10 mouse cellular contexts compared by ENCODE assay signal in genomic region chr3:153831014-153831872, GRCm38 (mm10). TPM values are rescaled to one million over a fixed set of nuclear protein-coding genes. Genes with fewer than 3 reads are reported as not detected.
A peak's percentile ranks its signal among the peaks of the same experiment; 100 is the strongest.
DNase-seq lines count a peak whose midpoint lies in the region; ATAC-seq and TF ChIP-seq lines count a peak whose summit lies in the region.
"Had no signal": no experiment of that assay in that cellular context is flagged by ENCODE, and none has a peak within 500 bp of the region (broad histone marks: within the 10 kb centered on the region; RNA-seq: fewer than 3 reads in every experiment).

No protein-coding gene starts in this region.

- H3K36me3 ChIP-seq in kidney, adult 2 months (ENCODE audit: control insufficient read depth, insufficient read depth, low read length), result no peaks in the 10 kb centered on the region
- H3K36me3 ChIP-seq in embryonic facial prominence, embryonic 13.5 days, result no peaks in the 10 kb centered on the region
- no peaks in the 10 kb centered on the region for H3K36me3 ChIP-seq in stomach, embryonic 14.5 days (ENCODE audit: control insufficient read depth, insufficient read depth, low read length)

- TF ChIP-seq POLR2A in kidney, adult 2 months (IDR thresholded peaks at IDR 0.05; ENCODE audit: low read depth, low read length), result no peak

- 74% methylated on average over 11 of the region's 11 CpGs for WGBS in kidney, adult 2 months
- 70% methylated on average over 11 of the region's 11 CpGs for WGBS in embryonic facial prominence, embryonic 13.5 days
- 77% methylated on average over 11 of the region's 11 CpGs for WGBS in stomach, embryonic 14.5 days

- no peak; the same call in 1 of the 2 replicates for TF ChIP-seq CTCF in kidney, adult 2 months (conservative IDR thresholded peaks at IDR 0.05; ENCODE audit: insufficient read depth, insufficient read length, low read depth, low read length)

- no peak overlapping the region for H3K4me3 ChIP-seq in kidney, adult 2 months (ENCODE audit: insufficient read depth, low read depth, low read length)
- H3K4me3 ChIP-seq in embryonic facial prominence, embryonic 13.5 days, result no peak overlapping the region
- no peak overlapping the region for H3K4me3 ChIP-seq in stomach, embryonic 14.5 days (ENCODE audit: low read depth, low read length)
- H3K4me3 ChIP-seq: megakaryocyte, embryonic 14.5 days had no signal

- no peak overlapping the region for H3K9ac ChIP-seq in embryonic facial prominence, embryonic 13.5 days
- H3K9ac ChIP-seq in stomach, embryonic 14.5 days (replicated peaks; ENCODE audit: low read depth, low read length), result no peak overlapping the region

- H3K4me2 ChIP-seq in embryonic facial prominence, embryonic 13.5 days, result no peak overlapping the region
- H3K4me2 ChIP-seq in stomach, embryonic 14.5 days (replicated peaks; ENCODE audit: low read depth, low read length), result no peak overlapping the region

- H3K27me3 ChIP-seq in kidney, adult 2 months (replicated peaks; ENCODE audit: control insufficient read depth, insufficient read depth, low read length), result no peaks in the 10 kb centered on the region
- H3K27me3 ChIP-seq in embryonic facial prominence, embryonic 13.5 days, result no peaks in the 10 kb centered on the region
- no peaks in the 10 kb centered on the region for H3K27me3 ChIP-seq in stomach, embryonic 14.5 days (ENCODE audit: control insufficient read depth, insufficient read depth, low read length)

- H3K9me3 ChIP-seq in embryonic facial prominence, embryonic 13.5 days, result no peaks in the 10 kb centered on the region
- H3K9me3 ChIP-seq in stomach, embryonic 14.5 days (ENCODE audit: control insufficient read depth, low read depth, low read length), result no peaks in the 10 kb centered on the region
- H3K9me3 ChIP-seq: megakaryocyte, embryonic 14.5 days had no signal

- H3K27ac ChIP-seq in kidney, adult 2 months (ENCODE audit: insufficient read depth, low read depth, low read length), result no peak overlapping the region
- H3K27ac ChIP-seq in embryonic facial prominence, embryonic 13.5 days, result no peak overlapping the region
- H3K27ac ChIP-seq in stomach, embryonic 14.5 days (ENCODE audit: low read length), result no peak overlapping the region

- peak; percentile 16 for DNase-seq in kidney, adult 2 months
- no peak for DNase-seq in kidney, adult 8-10 months
- DNase-seq in ZHBTc4 (ENCODE audit: low read depth, low spot score), result peak; percentile 43
- DNase-seq in kidney, postnatal 4 days, result peak; percentile 61 to 71
- no peak for DNase-seq in layer of hippocampus, postnatal 25 days (ENCODE audit: extremely low spot score in 1 of 2, low spot score in 1 of 2)

- ATAC-seq in embryonic facial prominence, embryonic 13.5 days (ENCODE audit: insufficient number of reproducible peaks, insufficient read depth, low FRiP score, low TSS enrichment, low read depth), result 0 out of 2 replicates have a peak, but pooled peaks have one; percentile 16
- ATAC-seq in stomach, embryonic 14.5 days (ENCODE audit: insufficient number of reproducible peaks, insufficient read depth, low FRiP score, low read depth), result peak; percentile 38; the same call in 1 of the 2 replicates
- no peak for ATAC-seq in inflammation-experienced regulatory T-cells, adult 6 months

- H3K4me1 ChIP-seq in kidney, adult 2 months (ENCODE audit: control insufficient read depth, insufficient read depth, low read length), result no peaks in the 10 kb centered on the region
- no peaks in the 10 kb centered on the region for H3K4me1 ChIP-seq in embryonic facial prominence, embryonic 13.5 days
- no peaks in the 10 kb centered on the region for H3K4me1 ChIP-seq in stomach, embryonic 14.5 days (ENCODE audit: control insufficient read depth, insufficient read depth, low read length)

RNA-seq across cellular contexts. Expression of gene Asb17, which starts 12.8 kb away (rescaled TPM):
- 0.05 and 0.15 TPM in 2 replicates for polyA plus RNA-seq in kidney, adult 2 months (2012; rRNA removed)
- 0.22 and 0.39 TPM in 2 replicates for polyA plus RNA-seq in embryonic facial prominence, embryonic 13.5 days (2015; fragmentation: Nextera tagmentation; extraction: Ambion mirVana)
- polyA plus RNA-seq in stomach, embryonic 14.5 days (2014; fragmentation: Nextera tagmentation; extraction: Ambion mirVana), result 0.72 TPM in 1 of 2 replicates, not detected in the other
- polyA plus RNA-seq in inflammation-experienced regulatory T-cells, adult 6 months (2017; shearing (Covaris generic)), result not detected
- under 1 TPM in 1 of 2 experiments, not detected in 1; 0.15 TPM for total RNA-seq in layer of hippocampus, postnatal 25 days (2021)
- total RNA-seq: adrenal gland, postnatal 36 days had no signal

Comparison
In these comparisons a context has a peak if more than half of its experiments do, and no peak if none do; other contexts are left out.
1. DNase-seq: peak in kidney, adult 2 months (single experiment), ZHBTc4 (single experiment) and kidney, postnatal 4 days (2 of 2); none in kidney, adult 8-10 months (0 of 2) and layer of hippocampus, postnatal 25 days (0 of 2).